15 mouse cellular contexts compared by ENCODE assay signal in genomic region chr4:123235835-123236430, GRCm38 (mm10). TPM values are rescaled to one million over a fixed set of nuclear protein-coding genes. Genes with fewer than 3 reads are reported as not detected.
A peak's percentile ranks its signal among the peaks of the same experiment; 100 is the strongest.
DNase-seq lines count a peak whose midpoint lies in the region; ATAC-seq and TF ChIP-seq lines count a peak whose summit lies in the region.
"Had no signal": no experiment of that assay in that cellular context is flagged by ENCODE, and none has a peak within 500 bp of the region (broad histone marks: within the 10 kb centered on the region; RNA-seq: fewer than 3 reads in every experiment).

No protein-coding gene starts in this region.

- no peak for TF ChIP-seq EP300 in liver, postnatal 0 days (IDR thresholded peaks at IDR 0.05; ENCODE audit: low read depth)

- H3K36me3 ChIP-seq in heart, embryonic 14.5 days (ENCODE audit: control insufficient read depth, insufficient read depth, low read length): no peaks in the 10 kb centered on the region
- H3K36me3 ChIP-seq in heart, embryonic 12.5 days: no peaks in the 10 kb centered on the region
- H3K36me3 ChIP-seq in lung, embryonic 14.5 days (ENCODE audit: insufficient read depth): no peaks in the 10 kb centered on the region
- H3K36me3 ChIP-seq in embryonic facial prominence, embryonic 11.5 days (replicated peaks; ENCODE audit: control insufficient read depth, insufficient read depth, low read depth, low read length): no peaks in the 10 kb centered on the region
- no peaks in the 10 kb centered on the region for H3K36me3 ChIP-seq in neural tube, embryonic 13.5 days
- no peaks in the 10 kb centered on the region for H3K36me3 ChIP-seq in liver, postnatal 0 days (replicated peaks; ENCODE audit: insufficient read depth, low read length)
- H3K36me3 ChIP-seq: liver, embryonic 15.5 days had no signal

- no peak for ATAC-seq in heart, embryonic 14.5 days (ENCODE audit: insufficient number of reproducible peaks, insufficient read depth, low FRiP score, low read depth)
- no peak for ATAC-seq in heart, embryonic 12.5 days (ENCODE audit: insufficient number of reproducible peaks, low FRiP score)
- no peak for ATAC-seq in lung, embryonic 14.5 days (ENCODE audit: insufficient read depth)
- no peak for ATAC-seq in embryonic facial prominence, embryonic 11.5 days (replicated peaks; ENCODE audit: insufficient number of reproducible peaks, low FRiP score, low TSS enrichment, low read depth)
- ATAC-seq in neural tube, embryonic 13.5 days (ENCODE audit: low read depth): no peak
- no peak for ATAC-seq in liver, postnatal 0 days

- H3K4me3 ChIP-seq in heart, embryonic 14.5 days (ENCODE audit: control insufficient read depth in 1 of 2, insufficient read depth in 1 of 2, low read depth in 1 of 2, low read length in 2 of 2): no peak overlapping the region
- H3K4me3 ChIP-seq in heart, embryonic 12.5 days: no peak overlapping the region
- peak overlapping the region; percentile 46 for H3K4me3 ChIP-seq in lung, embryonic 14.5 days (ENCODE audit: low read depth, low read length)
- no peak overlapping the region for H3K4me3 ChIP-seq in embryonic facial prominence, embryonic 11.5 days (ENCODE audit: low read depth, low read length)
- H3K4me3 ChIP-seq in neural tube, embryonic 13.5 days: peak overlapping the region; percentile 39
- no peak overlapping the region for H3K4me3 ChIP-seq in liver, postnatal 0 days (ENCODE audit: low read depth, low read length)
- H3K4me3 ChIP-seq: liver, embryonic 15.5 days had no signal

- 75% methylated on average over 9 of the region's 9 CpGs for WGBS in heart, embryonic 14.5 days
- WGBS in heart, embryonic 12.5 days: 63% methylated on average over 9 of the region's 9 CpGs
- WGBS in lung, embryonic 14.5 days: 64% methylated on average over 9 of the region's 9 CpGs
- WGBS in embryonic facial prominence, embryonic 11.5 days: 32% methylated on average over 9 of the region's 9 CpGs
- WGBS in neural tube, embryonic 13.5 days: 31% methylated on average over 9 of the region's 9 CpGs
- WGBS in liver, postnatal 0 days (ENCODE audit: insufficient replicate concordance): 71% methylated on average over 9 of the region's 9 CpGs

- 0 out of 2 replicates have a peak, but pooled peaks cover 2% of the 10 kb centered on the region for H3K27me3 ChIP-seq in heart, embryonic 14.5 days (ENCODE audit: control insufficient read depth, insufficient read depth, low read length)
- peaks cover 26% of the 10 kb centered on the region; the same call in 1 of the 2 replicates for H3K27me3 ChIP-seq in heart, embryonic 12.5 days (replicated peaks)
- H3K27me3 ChIP-seq in lung, embryonic 14.5 days (ENCODE audit: insufficient read depth, low read length): peaks cover 41% of the 10 kb centered on the region
- H3K27me3 ChIP-seq in embryonic facial prominence, embryonic 11.5 days (ENCODE audit: control insufficient read depth, insufficient read depth, low read length): peaks cover 12% of the 10 kb centered on the region; the same call in 1 of the 2 replicates
- peaks cover 78% of the 10 kb centered on the region for H3K27me3 ChIP-seq in neural tube, embryonic 13.5 days
- peaks cover 48% of the 10 kb centered on the region for H3K27me3 ChIP-seq in liver, postnatal 0 days (ENCODE audit: insufficient read depth, low read length)

- peak overlapping the region in 1 of 2 experiments; percentile 44; a peak in 1 of 4 replicates for H3K27ac ChIP-seq in heart, embryonic 14.5 days (replicated peaks in 1 of 2; ENCODE audit: control insufficient read depth in 1 of 2, insufficient read depth in 1 of 2, low read depth in 2 of 2, low read length in 2 of 2)
- H3K27ac ChIP-seq in heart, embryonic 12.5 days (ENCODE audit: poor library complexity, severe bottlenecking): no peak overlapping the region
- H3K27ac ChIP-seq in lung, embryonic 14.5 days (ENCODE audit: low read depth): peak overlapping the region; percentile 19
- no peak overlapping the region for H3K27ac ChIP-seq in embryonic facial prominence, embryonic 11.5 days (replicated peaks; ENCODE audit: low read depth, low read length)
- peak overlapping the region; percentile 49 for H3K27ac ChIP-seq in neural tube, embryonic 13.5 days (replicated peaks)
- H3K27ac ChIP-seq in liver, postnatal 0 days (ENCODE audit: low read depth): no peak overlapping the region
- H3K27ac ChIP-seq: liver, embryonic 15.5 days had no signal

- H3K4me2 ChIP-seq in heart, embryonic 14.5 days (ENCODE audit: low read length): peak overlapping the region; percentile 91
- no peak overlapping the region for H3K4me2 ChIP-seq in heart, embryonic 12.5 days
- peak overlapping the region; percentile 85 for H3K4me2 ChIP-seq in lung, embryonic 14.5 days
- H3K4me2 ChIP-seq in embryonic facial prominence, embryonic 11.5 days (ENCODE audit: low read depth, low read length): peak overlapping the region; percentile 4; the same call in 1 of the 2 replicates
- H3K4me2 ChIP-seq in neural tube, embryonic 13.5 days: peak overlapping the region; percentile 64
- no peak overlapping the region for H3K4me2 ChIP-seq in liver, postnatal 0 days (ENCODE audit: low read depth, low read length)
- H3K4me2 ChIP-seq: liver, embryonic 15.5 days had no signal

- intact Hi-C loops in left cerebral cortex, postnatal 14 days (cut with DNase I): no loop called here

- peak overlapping the region; percentile 47; the same call in 1 of the 2 replicates for H3K9ac ChIP-seq in heart, embryonic 14.5 days (ENCODE audit: low read length)
- H3K9ac ChIP-seq in heart, embryonic 12.5 days: no peak overlapping the region
- peak overlapping the region; percentile 23; the same call in 1 of the 2 replicates for H3K9ac ChIP-seq in lung, embryonic 14.5 days
- H3K9ac ChIP-seq in embryonic facial prominence, embryonic 11.5 days (replicated peaks; ENCODE audit: low read length): no peak overlapping the region
- H3K9ac ChIP-seq in neural tube, embryonic 13.5 days: no peak overlapping the region
- H3K9ac ChIP-seq in liver, postnatal 0 days (replicated peaks): no peak overlapping the region
- H3K9ac ChIP-seq: liver, embryonic 15.5 days had no signal

- peaks cover 13 to 47% of the 10 kb centered on the region in 2 experiments for H3K4me1 ChIP-seq in heart, embryonic 14.5 days (ENCODE audit: control insufficient read depth in 2 of 2, insufficient read depth in 2 of 2, low read length in 2 of 2)
- H3K4me1 ChIP-seq in heart, embryonic 12.5 days (replicated peaks): peaks cover 59% of the 10 kb centered on the region
- peaks cover 17% of the 10 kb centered on the region for H3K4me1 ChIP-seq in lung, embryonic 14.5 days (ENCODE audit: insufficient read depth)
- peaks cover 17% of the 10 kb centered on the region for H3K4me1 ChIP-seq in embryonic facial prominence, embryonic 11.5 days (ENCODE audit: control insufficient read depth, insufficient read depth, low read length)
- H3K4me1 ChIP-seq in neural tube, embryonic 13.5 days (replicated peaks): peaks cover 44% of the 10 kb centered on the region
- peaks cover 21% of the 10 kb centered on the region for H3K4me1 ChIP-seq in liver, postnatal 0 days (ENCODE audit: insufficient read depth)

- H3K9me3 ChIP-seq in heart, embryonic 14.5 days (ENCODE audit: control insufficient read depth, low read length): no peaks in the 10 kb centered on the region
- H3K9me3 ChIP-seq in heart, embryonic 12.5 days (replicated peaks): no peaks in the 10 kb centered on the region
- no peaks in the 10 kb centered on the region for H3K9me3 ChIP-seq in lung, embryonic 14.5 days (ENCODE audit: low read depth, low read length)
- H3K9me3 ChIP-seq in embryonic facial prominence, embryonic 11.5 days (replicated peaks; ENCODE audit: control insufficient read depth, low read length): no peaks in the 10 kb centered on the region
- H3K9me3 ChIP-seq in neural tube, embryonic 13.5 days: no peaks in the 10 kb centered on the region
- no peaks in the 10 kb centered on the region for H3K9me3 ChIP-seq in liver, postnatal 0 days (ENCODE audit: low read length)
- H3K9me3 ChIP-seq: liver, embryonic 15.5 days had no signal

- TF ChIP-seq CTCF in lung, embryonic 14.5 days (IDR thresholded peaks at IDR 0.05; ENCODE audit: low read depth): no peak
- TF ChIP-seq CTCF in liver, postnatal 0 days (IDR thresholded peaks at IDR 0.05; ENCODE audit: low read depth): no peak

- no peak for DNase-seq in lung, embryonic 14.5 days
- no peak for DNase-seq in lung, postnatal 14 days
- no peak for DNase-seq in embryonic facial prominence, embryonic 11.5 days (ENCODE audit: low spot score)
- no peak for DNase-seq in liver, postnatal 0 days
- DNase-seq in left cerebral cortex, postnatal 14 days (ENCODE audit: low spot score in 2 of 2): no peak
- DNase-seq: cerebellum, postnatal 36 days; gastrocnemius, postnatal 14 days; kidney, postnatal 36 days; midbrain, embryonic 14.5 days; thymus, postnatal 25 days had no signal

RNA-seq across cellular contexts. Expression of gene Heyl, which starts 2.6 kb away (rescaled TPM):
- 10.7 and 11.4 TPM in 2 replicates for polyA plus RNA-seq in heart, embryonic 14.5 days (2014; fragmentation: Nextera tagmentation; extraction: Ambion mirVana)
- polyA plus RNA-seq in heart, embryonic 12.5 days (2016; fragmentation: Nextera tagmentation; extraction: Ambion mirVana): 6.8 and 7.3 TPM in 2 replicates
- 34.9 and 36.9 TPM in 2 replicates for polyA plus RNA-seq in lung, embryonic 14.5 days (2014; fragmentation: Nextera tagmentation; extraction: Ambion mirVana)
- polyA plus RNA-seq in embryonic facial prominence, embryonic 11.5 days (2014; fragmentation: Nextera tagmentation; extraction: Ambion mirVana): 8.0 and 8.1 TPM in 2 replicates
- 13.6 and 13.9 TPM in 2 replicates for polyA plus RNA-seq in neural tube, embryonic 13.5 days (2015; fragmentation: Nextera tagmentation; extraction: Ambion mirVana)
- 0.78 and 0.81 TPM in 2 replicates for polyA plus RNA-seq in liver, postnatal 0 days (2015; fragmentation: Nextera tagmentation; extraction: Ambion mirVana)
- 1 to 10 TPM; 6.4 to 7.1 TPM for total RNA-seq in left cerebral cortex, postnatal 14 days (2021)

RNA-seq across cellular contexts. Expression of gene Pabpc4, which starts 26.2 kb away (rescaled TPM):
- 63.0 and 80.2 TPM in 2 replicates for polyA plus RNA-seq in heart, embryonic 14.5 days (2014; fragmentation: Nextera tagmentation; extraction: Ambion mirVana)
- 62.7 and 63.0 TPM in 2 replicates for polyA plus RNA-seq in heart, embryonic 12.5 days (2016; fragmentation: Nextera tagmentation; extraction: Ambion mirVana)
- polyA plus RNA-seq in lung, embryonic 14.5 days (2014; fragmentation: Nextera tagmentation; extraction: Ambion mirVana): 46.1 and 50.0 TPM in 2 replicates
- 43.0 and 44.0 TPM in 2 replicates for polyA plus RNA-seq in embryonic facial prominence, embryonic 11.5 days (2014; fragmentation: Nextera tagmentation; extraction: Ambion mirVana)
- polyA plus RNA-seq in neural tube, embryonic 13.5 days (2015; fragmentation: Nextera tagmentation; extraction: Ambion mirVana): 24.2 and 25.0 TPM in 2 replicates
- polyA plus RNA-seq in liver, postnatal 0 days (2015; fragmentation: Nextera tagmentation; extraction: Ambion mirVana): 31.5 and 33.2 TPM in 2 replicates
- total RNA-seq in left cerebral cortex, postnatal 14 days (2021): 10 to 100 TPM; 37.2 to 39.2 TPM

RNA-seq across cellular contexts. Expression of gene Nt5c1a, which starts 34.6 kb away (rescaled TPM):
- 1.7 and 2.1 TPM in 2 replicates for polyA plus RNA-seq in heart, embryonic 14.5 days (2014; fragmentation: Nextera tagmentation; extraction: Ambion mirVana)
- 0.92 TPM in 2 replicates for polyA plus RNA-seq in heart, embryonic 12.5 days (2016; fragmentation: Nextera tagmentation; extraction: Ambion mirVana)
- 0.20 TPM in 1 of 2 replicates, not detected in the other for polyA plus RNA-seq in lung, embryonic 14.5 days (2014; fragmentation: Nextera tagmentation; extraction: Ambion mirVana)
- not detected in 2 replicates for polyA plus RNA-seq in embryonic facial prominence, embryonic 11.5 days (2014; fragmentation: Nextera tagmentation; extraction: Ambion mirVana)
- not detected in 2 replicates for polyA plus RNA-seq in neural tube, embryonic 13.5 days (2015; fragmentation: Nextera tagmentation; extraction: Ambion mirVana)
- polyA plus RNA-seq in liver, postnatal 0 days (2015; fragmentation: Nextera tagmentation; extraction: Ambion mirVana): not detected in 2 replicates
- total RNA-seq in left cerebral cortex, postnatal 14 days (2021): 10 to 100 TPM; 10.1 to 11.0 TPM
- polyA plus RNA-seq: liver, embryonic 15.5 days; midbrain, embryonic 14.5 days; spleen, adult 2 months had no signal

RNA-seq across cellular contexts. Expression of gene Hpcal4, which starts 52.9 kb away (rescaled TPM):
- 1.0 and 1.1 TPM in 2 replicates for polyA plus RNA-seq in heart, embryonic 14.5 days (2014; fragmentation: Nextera tagmentation; extraction: Ambion mirVana)
- 1.6 TPM in 2 replicates for polyA plus RNA-seq in heart, embryonic 12.5 days (2016; fragmentation: Nextera tagmentation; extraction: Ambion mirVana)
- polyA plus RNA-seq in lung, embryonic 14.5 days (2014; fragmentation: Nextera tagmentation; extraction: Ambion mirVana): 0.23 and 0.37 TPM in 2 replicates
- 0.84 and 1.6 TPM in 2 replicates for polyA plus RNA-seq in embryonic facial prominence, embryonic 11.5 days (2014; fragmentation: Nextera tagmentation; extraction: Ambion mirVana)
- 10.4 and 11.2 TPM in 2 replicates for polyA plus RNA-seq in neural tube, embryonic 13.5 days (2015; fragmentation: Nextera tagmentation; extraction: Ambion mirVana)
- not detected in 2 replicates for polyA plus RNA-seq in liver, postnatal 0 days (2015; fragmentation: Nextera tagmentation; extraction: Ambion mirVana)
- total RNA-seq in left cerebral cortex, postnatal 14 days (2021): 100 to 1,000 TPM; 350 to 371 TPM
- polyA plus RNA-seq: liver, embryonic 15.5 days; spleen, adult 2 months had no signal

Comparison
In these comparisons a context has a peak if more than half of its experiments do, and no peak if none do; other contexts are left out.
1. H3K4me2 ChIP-seq: peak in heart, embryonic 14.5 days (single experiment), lung, embryonic 14.5 days (single experiment), embryonic facial prominence, embryonic 11.5 days (single experiment) and neural tube, embryonic 13.5 days (single experiment); none in heart, embryonic 12.5 days (single experiment) and liver, postnatal 0 days (single experiment).
2. H3K9ac ChIP-seq: peak in heart, embryonic 14.5 days (single experiment) and lung, embryonic 14.5 days (single experiment); none in heart, embryonic 12.5 days (single experiment), embryonic facial prominence, embryonic 11.5 days (single experiment), neural tube, embryonic 13.5 days (single experiment) and liver, postnatal 0 days (single experiment).
3. H3K27ac ChIP-seq: peak in lung, embryonic 14.5 days (single experiment) and neural tube, embryonic 13.5 days (single experiment); none in heart, embryonic 12.5 days (single experiment), embryonic facial prominence, embryonic 11.5 days (single experiment) and liver, postnatal 0 days (single experiment).
4. H3K4me3 ChIP-seq: peak in lung, embryonic 14.5 days (single experiment) and neural tube, embryonic 13.5 days (single experiment); none in heart, embryonic 14.5 days (0 of 2), heart, embryonic 12.5 days (single experiment), embryonic facial prominence, embryonic 11.5 days (single experiment) and liver, postnatal 0 days (single experiment).